Mouse (Mus musculus): Measurements from ENCODE around the gene Nacc1.

DNA sequence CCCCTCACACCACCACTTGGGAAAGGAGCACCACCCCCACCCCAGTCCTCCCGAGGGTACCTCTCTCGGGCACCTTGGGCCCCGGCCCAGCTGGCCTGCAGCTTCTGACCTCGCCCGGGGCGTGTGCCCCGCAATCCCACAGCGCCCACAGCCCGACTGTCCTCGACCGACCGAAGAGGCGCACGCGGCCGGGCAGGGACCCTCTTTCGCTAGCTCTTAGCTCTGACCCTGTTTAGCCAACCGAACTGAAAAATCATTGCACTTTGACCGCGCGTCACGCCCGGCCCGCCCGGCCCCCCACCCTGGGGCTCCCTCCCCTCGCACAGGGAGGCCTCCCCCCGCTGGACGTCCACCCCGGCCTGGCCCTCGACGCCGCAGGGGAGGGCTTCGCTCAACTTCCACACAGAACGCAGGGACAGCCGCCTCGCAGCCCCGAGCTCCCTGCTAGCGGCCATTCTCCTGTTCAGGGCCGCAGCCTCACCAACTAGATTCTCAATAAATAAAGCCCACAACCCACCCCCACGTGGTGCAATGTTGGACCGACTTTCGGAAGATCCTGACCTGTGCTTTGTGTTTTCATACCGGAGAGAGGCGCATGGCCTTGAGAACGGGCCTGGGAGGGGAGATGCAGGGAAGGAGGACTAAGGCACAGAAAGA lies 19.1 kb upstream of the Nacc1 start:
- no peak for TF ChIP-seq ZC3H11A (IDR thresholded peaks at IDR 0.05; ENCODE audit: borderline replicate concordance, low read depth, low read length)
- TF ChIP-seq MAFK (IDR thresholded peaks at IDR 0.05; ENCODE audit: insufficient read depth, low read depth, low read length), result no peak
- no peak for TF ChIP-seq ZNF384 (IDR thresholded peaks at IDR 0.05; ENCODE audit: low read depth, low read length)
- TF ChIP-seq HCFC1 (IDR thresholded peaks at IDR 0.05; ENCODE audit: borderline replicate concordance, insufficient read depth, low read length), result no peak

Measured in ES-E14 (cell line).